Mouse (Mus musculus) urinary bladder, adult 18-20 months (tissue): Measurements from ENCODE around the gene Stpg4.
A peak's percentile ranks its signal among the peaks of the same experiment; 100 is the strongest.

Source experiments
- DNase-seq, 2 experiments: peaks; one replicate each; pipeline ENCODE4 v3.0.0; 2022; ENCODE audit warnings: low spot score in 2 of 2, mixed read lengths in 2 of 2

Stpg4 gene

DNA sequence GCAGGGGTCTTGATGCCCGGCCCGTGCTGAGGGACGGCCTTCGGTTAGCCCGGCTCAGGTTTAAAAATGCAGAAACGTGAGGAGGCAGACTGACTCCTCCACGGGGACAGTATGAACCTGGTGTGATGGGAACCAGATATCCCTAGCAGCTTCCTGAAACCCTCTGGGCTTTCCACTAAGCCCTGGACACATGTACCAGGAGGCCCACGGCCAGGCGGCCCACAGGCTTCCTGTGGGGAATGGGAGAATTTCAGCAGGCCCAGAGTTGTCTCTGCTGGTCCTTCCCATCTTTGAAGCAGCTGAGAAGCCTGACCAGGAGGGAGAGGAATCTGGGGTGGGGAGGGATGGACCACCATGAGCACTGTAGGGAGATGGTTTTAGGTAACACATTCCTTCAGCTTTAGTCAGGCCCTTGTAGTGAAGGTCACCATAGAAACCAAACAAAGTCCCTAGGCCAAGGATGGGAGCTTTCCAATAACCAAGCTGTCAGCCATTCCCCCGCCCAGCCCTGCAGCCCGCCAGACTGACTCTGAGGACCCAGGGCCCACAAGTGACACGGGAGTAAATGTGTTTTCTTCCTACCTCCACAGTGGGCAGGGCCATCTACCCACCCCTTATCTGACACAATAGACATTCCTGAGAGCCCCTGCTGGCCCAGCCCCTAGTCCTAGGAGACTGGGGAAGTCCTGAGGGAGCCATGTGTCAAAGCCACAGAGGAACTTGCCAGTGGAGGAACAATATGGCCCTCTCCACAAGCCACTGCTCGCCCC lies 76.9 kb downstream of the Stpg4 start:
- DNase-seq, result peak in 1 of 2 experiments; percentile 45

DNA sequence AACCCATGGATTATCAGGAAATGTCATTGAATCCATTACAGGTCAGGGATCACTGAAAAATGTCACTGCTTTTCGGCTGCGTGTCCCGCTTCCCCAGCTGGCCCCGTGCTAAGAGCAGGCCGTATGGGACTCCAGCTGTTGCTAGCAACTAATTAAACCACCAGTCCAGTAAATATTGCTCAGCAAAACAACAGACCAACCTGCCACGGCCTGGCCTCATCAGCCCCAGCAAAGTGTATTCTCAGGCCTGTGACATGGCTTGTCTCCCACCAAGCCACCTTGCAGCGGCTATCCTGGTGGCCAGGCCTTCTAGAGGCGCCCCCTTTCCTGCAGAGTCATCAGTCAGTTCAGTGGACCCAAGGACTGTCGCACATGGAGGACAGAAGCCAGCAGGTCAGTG lies 78.0 kb downstream of the Stpg4 start:
- DNase-seq, result no peak

DNA sequence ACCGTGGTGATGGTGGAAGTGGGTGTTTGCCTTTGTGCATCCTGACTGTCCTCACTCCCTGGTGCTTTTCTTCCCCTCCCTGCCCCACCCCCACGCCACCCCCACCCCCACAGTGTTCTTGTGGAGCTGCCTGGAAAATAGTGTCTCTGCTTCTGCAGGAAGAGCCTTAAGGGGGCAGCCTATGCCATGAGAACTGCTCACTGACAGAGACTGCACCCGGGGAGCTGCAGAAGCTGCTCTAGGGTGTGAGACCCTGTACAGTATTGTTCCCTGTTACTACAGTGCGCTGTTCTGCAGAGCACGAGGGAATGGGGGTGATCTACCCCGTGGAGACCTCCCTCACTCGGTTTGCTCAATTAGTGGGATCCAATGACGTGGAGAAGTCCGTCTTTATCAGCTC lies 78.5 kb downstream of the Stpg4 start:
- no peak for DNase-seq

DNA sequence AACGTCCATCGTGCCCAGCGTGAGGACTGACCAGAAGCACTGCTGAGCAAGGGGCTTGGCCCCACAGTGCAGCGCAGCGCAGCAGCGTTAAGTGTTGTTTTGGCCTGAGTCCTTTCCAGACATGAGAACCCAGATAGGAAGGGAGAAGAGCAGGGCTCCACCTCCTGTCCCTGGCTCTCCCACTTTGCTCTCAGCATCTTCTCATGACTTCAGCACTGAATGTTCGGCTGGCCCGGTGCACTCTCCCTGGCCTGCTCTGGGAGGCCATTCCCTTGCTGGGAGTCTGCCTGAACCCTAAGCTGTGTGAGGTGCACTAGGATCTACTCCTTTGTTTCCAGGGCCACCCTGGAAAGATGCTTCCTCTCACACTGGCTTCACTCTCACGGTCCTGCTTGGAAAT lies 79.2 kb downstream of the Stpg4 start:
- DNase-seq, result no peak

DNA sequence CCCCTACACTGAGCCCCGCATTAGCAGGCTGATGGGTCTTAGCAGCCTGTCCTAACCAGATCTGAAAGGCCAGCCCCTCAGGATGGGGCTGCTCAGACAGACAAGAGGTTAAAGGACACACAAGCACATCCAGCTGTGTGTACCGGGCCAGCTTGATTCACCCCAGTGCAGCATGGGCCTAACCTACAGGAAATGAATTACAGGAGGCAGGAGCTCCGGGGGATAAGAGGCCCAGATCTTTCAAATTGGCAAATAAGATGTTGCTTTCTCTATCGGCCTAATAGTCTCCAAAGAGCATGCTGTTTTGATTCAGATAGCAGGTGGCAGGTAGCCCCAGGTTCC lies 82.3 kb downstream of the Stpg4 start:
- no peak for DNase-seq

DNA sequence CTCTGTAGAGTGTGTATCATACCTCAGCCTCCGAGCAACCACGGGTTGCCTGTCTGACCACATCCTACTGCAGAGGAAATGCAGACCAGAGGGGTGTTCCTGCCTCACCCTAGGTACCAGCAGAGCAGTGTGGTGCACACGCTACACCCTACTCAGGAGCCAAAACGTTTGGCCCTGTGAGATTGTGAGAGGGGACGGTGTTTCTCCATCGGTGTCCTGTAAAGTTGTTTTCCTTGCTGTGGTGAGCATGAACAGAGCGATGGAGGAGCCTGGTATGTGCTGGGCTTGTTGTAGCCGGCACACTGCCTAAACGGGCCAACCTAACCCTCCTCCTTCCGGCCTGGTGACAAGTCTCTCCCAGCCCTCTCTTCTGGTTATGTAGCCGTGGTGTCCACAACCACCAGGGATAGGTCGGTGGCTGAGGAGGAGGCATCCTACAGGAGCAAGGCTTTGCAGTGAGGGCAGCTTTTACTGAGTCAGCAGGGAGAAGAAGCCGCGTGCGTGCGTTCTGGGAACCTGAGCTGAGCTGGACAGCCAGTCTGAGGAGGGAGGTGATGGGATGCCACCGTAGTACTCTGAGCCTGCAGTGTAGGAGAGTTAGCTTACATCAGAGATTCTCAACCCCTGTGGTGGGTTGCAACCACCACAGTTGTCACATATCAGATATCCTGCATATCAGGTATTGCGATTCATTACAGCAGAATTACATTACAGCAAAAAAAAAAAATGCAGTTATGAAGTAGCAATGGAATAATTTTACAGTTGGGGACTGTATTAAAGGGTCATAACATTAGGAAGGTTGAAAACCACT lies 82.9 kb downstream of the Stpg4 start:
- DNase-seq, result no peak

DNA sequence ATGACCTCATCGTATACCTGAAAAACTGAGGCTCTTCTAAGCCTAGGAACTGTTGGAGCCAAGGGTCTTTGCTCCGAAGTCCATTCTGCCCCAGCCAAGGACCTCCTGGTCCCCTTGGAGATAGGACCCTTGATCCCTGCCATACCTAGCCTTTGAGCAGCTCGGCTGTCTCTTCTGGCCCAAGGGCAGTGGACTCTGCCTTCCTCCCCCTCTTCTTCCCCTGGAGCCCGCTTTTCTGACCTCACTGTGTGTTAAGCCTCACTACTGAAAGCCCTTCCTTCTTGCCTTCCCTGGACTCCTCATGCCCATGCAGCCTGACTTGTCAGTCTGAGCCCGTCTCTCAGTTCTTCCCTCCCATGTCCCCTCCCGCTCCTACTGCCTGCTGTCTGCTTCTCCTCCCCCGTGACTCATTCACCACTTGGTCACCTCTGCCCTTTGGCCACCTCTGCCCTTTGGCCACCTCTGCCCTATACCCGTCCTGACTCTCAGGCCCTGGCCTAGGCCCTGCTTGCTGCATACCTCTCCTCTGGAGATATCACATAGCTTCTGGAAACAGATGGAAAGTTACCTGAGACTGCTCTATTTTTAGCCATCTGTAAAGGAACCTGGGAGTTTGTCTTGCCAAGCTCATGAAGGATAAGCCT lies 84.4 kb downstream of the Stpg4 start:
- DNase-seq, result no peak
